Mouse (Mus musculus): ENCODE data around the gene Trim2.

The Trim2 gene

GRCm38 (mm10) chr3:84259281-84260023 lies 47.2 kb downstream of the Trim2 start:
- in situ Hi-C loops (cut with MboI, MseI) = no loop called here

- in situ Hi-C loops (cut with MboI, MseI) = no loop called here
Observed at GRCm38 (mm10) chr3:84258518-84259031, 48.1 kb downstream of the Trim2 start.

- in situ Hi-C loops (cut with MboI, MseI) = no loop called here
Observed at GRCm38 (mm10) chr3:84257989-84258517, 48.6 kb downstream of the Trim2 start.

- in situ Hi-C loops (cut with MboI, MseI) = no loop called here
Observed at GRCm38 (mm10) chr3:84254520-84254878, 52.2 kb downstream of the Trim2 start.

- in situ Hi-C loops (cut with MboI, MseI) = no loop called here
Observed at GRCm38 (mm10) chr3:84253655-84254519, 52.8 kb downstream of the Trim2 start.

GRCm38 (mm10) chr3:84252776-84253654 lies 53.7 kb downstream of the Trim2 start:
- in situ Hi-C loops (cut with MboI, MseI) = no loop called here

GRCm38 (mm10) chr3:84251721-84252120 lies 55.0 kb downstream of the Trim2 start:
- in situ Hi-C loops (cut with MboI, MseI) = no loop called here

- in situ Hi-C loops (cut with MboI, MseI) = no loop called here
Observed at GRCm38 (mm10) chr3:84250275-84250674, 56.4 kb downstream of the Trim2 start.

GRCm38 (mm10) chr3:84247789-84248188 lies 58.9 kb downstream of the Trim2 start:
- in situ Hi-C loops (cut with MboI, MseI) = no loop called here

GRCm38 (mm10) chr3:84246421-84246861 lies 60.2 kb downstream of the Trim2 start:
- in situ Hi-C loops (cut with MboI, MseI) = no loop called here

GRCm38 (mm10) chr3:84243116-84243515 lies 63.6 kb downstream of the Trim2 start:
- in situ Hi-C loops (cut with MboI, MseI) = no loop called here

- in situ Hi-C loops (cut with MboI, MseI) = no loop called here
Observed at GRCm38 (mm10) chr3:84242497-84242896, 64.2 kb downstream of the Trim2 start.

GRCm38 (mm10) chr3:84241098-84241497 lies 65.6 kb downstream of the Trim2 start:
- in situ Hi-C loops (cut with MboI, MseI) = no loop called here

- in situ Hi-C loops (cut with MboI, MseI) = no loop called here
Observed at GRCm38 (mm10) chr3:84235420-84236304, 71.0 kb downstream of the Trim2 start.

GRCm38 (mm10) chr3:84234562-84234961 lies 72.1 kb downstream of the Trim2 start:
- in situ Hi-C loops (cut with MboI, MseI) = no loop called here

GRCm38 (mm10) chr3:84233663-84234415 lies 72.8 kb downstream of the Trim2 start:
- in situ Hi-C loops (cut with MboI, MseI) = no loop called here

GRCm38 (mm10) chr3:84232312-84232711 lies 74.4 kb downstream of the Trim2 start:
- in situ Hi-C loops (cut with MboI, MseI) = no loop called here

- in situ Hi-C loops (cut with MboI, MseI) = no loop called here
Observed at GRCm38 (mm10) chr3:84230988-84231387, 75.7 kb downstream of the Trim2 start.

- in situ Hi-C loops (cut with MboI, MseI) = no loop called here
Observed at GRCm38 (mm10) chr3:84228911-84229310, 77.8 kb downstream of the Trim2 start.
